Mouse (Mus musculus): ENCODE measurements around the gene Mus81.

Gene Mus81

GRCm38 (mm10) chr19:5459019-5459418 lies 29.2 kb downstream of the Mus81 start:
- no peaks in the 10 kb centered on the region for H3K9me3 ChIP-seq (ENCODE audit: low read length)

DNA sequence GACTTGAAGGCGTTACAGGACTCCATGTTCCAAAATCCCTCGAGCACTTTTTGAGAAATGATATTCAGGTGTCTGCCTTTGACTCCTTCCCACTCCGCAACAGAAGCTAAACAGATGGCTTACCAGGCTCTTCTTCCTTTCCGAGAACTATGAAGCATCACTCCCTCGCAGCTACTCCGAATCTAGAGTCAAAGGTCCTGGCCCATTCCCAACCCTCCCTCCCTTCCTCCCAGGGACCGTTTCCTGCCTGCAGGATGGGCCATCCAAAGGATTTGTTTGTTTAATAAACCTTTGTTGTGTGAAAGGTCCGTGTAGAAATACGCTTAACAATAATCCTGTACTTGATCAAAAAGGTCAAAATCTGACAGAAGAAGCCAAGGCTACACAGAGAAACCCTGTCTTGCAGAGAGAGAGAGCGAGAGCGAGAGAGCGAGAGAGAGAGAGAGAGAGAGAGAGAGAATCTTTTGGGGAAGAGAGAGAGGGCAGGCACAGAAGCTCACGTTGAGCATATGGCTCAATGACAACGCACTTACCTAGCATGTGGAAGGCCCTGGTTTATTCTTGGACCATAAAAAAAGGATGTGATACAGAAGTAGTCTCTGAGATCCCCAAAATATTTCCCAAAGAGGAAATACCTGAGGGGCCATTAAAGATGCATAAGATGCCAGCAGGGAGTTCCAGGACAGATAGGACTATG lies 30.3 kb downstream of the Mus81 start, which contains the start of gene Ccdc85b:
Gene Ccdc85b (minus strand): TSS at position 149 of the 697 bp plus-strand sequence.
- peaks cover 45% of the 10 kb centered on the region for H3K36me3 ChIP-seq (ENCODE audit: insufficient read depth, low read length)
- peaks cover 59% of the 10 kb centered on the region for H3K4me1 ChIP-seq (replicated peaks; ENCODE audit: low read depth, low read length)
- peak within 1 kb of the TSS; percentile 95 for H3K4me3 ChIP-seq (replicated peaks; ENCODE audit: low read length)
- no peaks in the 10 kb centered on the region for H3K9me3 ChIP-seq (ENCODE audit: low read length)
- no peak for TF ChIP-seq NANOG (IDR thresholded peaks at IDR 0.05; ENCODE audit: borderline replicate concordance, low read length)
- no peak for TF ChIP-seq POU5F1 (IDR thresholded peaks at IDR 0.05; ENCODE audit: borderline replicate concordance, low read length)
- TF ChIP-seq CTCF (conservative IDR thresholded peaks at IDR 0.05; ENCODE audit: low read length): no peak
- peaks cover 15% of the 10 kb centered on the region for H3K27me3 ChIP-seq (ENCODE audit: insufficient read depth, low read length)

More at GRCm38 (mm10) chr19:5459019-5459418, 29.2 kb downstream of the Mus81 start:
- Histone ChIP-seq H3K27me3 (ENCODE audit: insufficient read depth, low read length) (peaks cover 15% of the 10 kb centered on the region), H3K4me3 (replicated peaks; ENCODE audit: low read length) (no peak overlapping the region), H3K4me1 (replicated peaks; ENCODE audit: low read depth, low read length) (peaks cover 69% of the 10 kb centered on the region), H3K36me3 (ENCODE audit: insufficient read depth, low read length) (peaks cover 44% of the 10 kb centered on the region)
- TF ChIP-seq NANOG (IDR thresholded peaks at IDR 0.05; ENCODE audit: borderline replicate concordance, low read length) (no peak), CTCF (conservative IDR thresholded peaks at IDR 0.05; ENCODE audit: low read length) (no peak), POU5F1 (IDR thresholded peaks at IDR 0.05; ENCODE audit: borderline replicate concordance, low read length) (no peak)

GRCm38 (mm10) chr19:5456922-5457745 lies 31.1 kb downstream of the Mus81 start:
- peaks cover 59% of the 10 kb centered on the region for H3K4me1 ChIP-seq (replicated peaks; ENCODE audit: low read depth, low read length)
- no peaks in the 10 kb centered on the region for H3K9me3 ChIP-seq (ENCODE audit: low read length)
- peaks cover 37% of the 10 kb centered on the region for H3K36me3 ChIP-seq (ENCODE audit: insufficient read depth, low read length)
- H3K4me3 ChIP-seq (replicated peaks; ENCODE audit: low read length): peak overlapping the region; percentile 95
- H3K27me3 ChIP-seq (ENCODE audit: insufficient read depth, low read length): peaks cover 15% of the 10 kb centered on the region
- no peak for TF ChIP-seq POU5F1 (IDR thresholded peaks at IDR 0.05; ENCODE audit: borderline replicate concordance, low read length)
- TF ChIP-seq CTCF (conservative IDR thresholded peaks at IDR 0.05; ENCODE audit: low read length): no peak
- no peak for TF ChIP-seq NANOG (IDR thresholded peaks at IDR 0.05; ENCODE audit: borderline replicate concordance, low read length)

- Histone ChIP-seq H3K4me3 (replicated peaks; ENCODE audit: low read length) (peak overlapping the region; percentile 95), H3K36me3 (ENCODE audit: insufficient read depth, low read length) (peaks cover 34% of the 10 kb centered on the region), H3K27me3 (ENCODE audit: insufficient read depth, low read length) (peaks cover 18% of the 10 kb centered on the region), H3K4me1 (replicated peaks; ENCODE audit: low read depth, low read length) (peaks cover 60% of the 10 kb centered on the region), H3K9me3 (ENCODE audit: low read length) (no peaks in the 10 kb centered on the region)
- no peak for TF ChIP-seq CTCF (conservative IDR thresholded peaks at IDR 0.05; ENCODE audit: low read length)
Measured at GRCm38 (mm10) chr19:5456241-5456921, 31.8 kb downstream of the Mus81 start.

GRCm38 (mm10) chr19:5455568-5455967 lies 32.6 kb downstream of the Mus81 start:
- Histone ChIP-seq H3K36me3 (ENCODE audit: insufficient read depth, low read length) (peaks cover 33% of the 10 kb centered on the region), H3K27me3 (ENCODE audit: insufficient read depth, low read length) (peaks cover 25% of the 10 kb centered on the region), H3K4me1 (replicated peaks; ENCODE audit: low read depth, low read length) (peaks cover 54% of the 10 kb centered on the region), H3K4me3 (replicated peaks; ENCODE audit: low read length) (peak overlapping the region; percentile 95), H3K9me3 (ENCODE audit: low read length) (no peaks in the 10 kb centered on the region)
- no peak for TF ChIP-seq NANOG (IDR thresholded peaks at IDR 0.05; ENCODE audit: borderline replicate concordance, low read length)
- no peak for TF ChIP-seq POU5F1 (IDR thresholded peaks at IDR 0.05; ENCODE audit: borderline replicate concordance, low read length)
- TF ChIP-seq CTCF (conservative IDR thresholded peaks at IDR 0.05; ENCODE audit: low read length): no peak

DNA sequence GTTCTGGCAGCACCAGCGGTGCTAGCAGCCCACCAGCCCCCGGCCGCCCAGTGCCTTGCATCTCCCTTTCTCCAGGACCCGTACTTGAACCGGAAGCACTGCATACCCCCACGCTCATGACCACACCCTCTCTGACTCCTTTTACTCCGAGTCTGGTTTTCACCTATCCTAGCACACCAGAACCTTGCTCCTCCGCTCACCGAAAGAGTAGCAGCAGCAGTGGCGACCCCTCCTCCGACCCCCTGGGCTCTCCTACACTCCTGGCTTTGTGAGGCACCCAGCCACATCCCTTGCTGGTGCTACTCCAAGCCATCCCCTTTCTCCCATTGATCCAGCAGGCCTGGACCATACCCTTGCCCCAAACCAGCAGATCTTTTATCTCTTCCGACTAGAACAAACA lies 33.2 kb downstream of the Mus81 start:
- H3K9me3 ChIP-seq (ENCODE audit: low read length): no peaks in the 10 kb centered on the region
- peaks cover 31% of the 10 kb centered on the region for H3K27me3 ChIP-seq (ENCODE audit: insufficient read depth, low read length)
- TF ChIP-seq POU5F1 (IDR thresholded peaks at IDR 0.05; ENCODE audit: borderline replicate concordance, low read length) (no peak), CTCF (conservative IDR thresholded peaks at IDR 0.05; ENCODE audit: low read length) (no peak), NANOG (IDR thresholded peaks at IDR 0.05; ENCODE audit: borderline replicate concordance, low read length) (no peak)
- H3K4me3 ChIP-seq (replicated peaks; ENCODE audit: low read length): peak overlapping the region; percentile 95
- H3K36me3 ChIP-seq (ENCODE audit: insufficient read depth, low read length): peaks cover 33% of the 10 kb centered on the region
- peaks cover 52% of the 10 kb centered on the region for H3K4me1 ChIP-seq (replicated peaks; ENCODE audit: low read depth, low read length)

DNA sequence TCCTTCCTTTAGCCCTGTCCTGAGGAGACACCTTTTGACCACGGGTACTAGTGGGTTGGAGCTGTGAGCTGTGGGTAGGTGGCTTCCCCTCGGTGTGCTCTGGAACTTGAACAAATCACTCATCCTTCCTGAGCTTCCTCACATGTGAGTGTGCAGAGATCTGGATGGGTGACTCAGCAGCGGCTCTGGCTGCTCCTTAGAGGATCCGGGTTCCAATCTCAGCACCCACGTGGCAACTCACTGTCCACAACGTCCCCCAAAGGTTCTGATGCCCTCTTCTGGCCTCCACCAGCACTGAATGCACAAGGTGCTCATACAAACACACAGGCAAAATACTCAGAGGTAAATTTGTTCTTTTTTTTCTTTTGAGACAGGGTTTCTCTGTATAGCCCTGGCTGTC lies 36.4 kb downstream of the Mus81 start:
- H3K4me1 ChIP-seq (replicated peaks; ENCODE audit: low read depth, low read length): peaks cover 52% of the 10 kb centered on the region
- TF ChIP-seq POU5F1 (IDR thresholded peaks at IDR 0.05; ENCODE audit: borderline replicate concordance, low read length): no peak
- no peak for TF ChIP-seq CTCF (conservative IDR thresholded peaks at IDR 0.05; ENCODE audit: low read length)
- no peak for TF ChIP-seq NANOG (IDR thresholded peaks at IDR 0.05; ENCODE audit: borderline replicate concordance, low read length)
- peaks cover 57% of the 10 kb centered on the region for H3K27me3 ChIP-seq (ENCODE audit: insufficient read depth, low read length)

GRCm38 (mm10) chr19:5449673-5450072 lies 38.5 kb downstream of the Mus81 start:
- Histone ChIP-seq H3K36me3 (ENCODE audit: insufficient read depth, low read length) (peaks cover 21% of the 10 kb centered on the region), H3K27me3 (ENCODE audit: insufficient read depth, low read length) (peaks cover 70% of the 10 kb centered on the region), H3K4me3 (replicated peaks; ENCODE audit: low read length) (no peak overlapping the region), H3K9me3 (ENCODE audit: low read length) (no peaks in the 10 kb centered on the region), H3K4me1 (replicated peaks; ENCODE audit: low read depth, low read length) (peaks cover 37% of the 10 kb centered on the region)
- TF ChIP-seq CTCF (conservative IDR thresholded peaks at IDR 0.05; ENCODE audit: low read length) (no peak), NANOG (IDR thresholded peaks at IDR 0.05; ENCODE audit: borderline replicate concordance, low read length) (no peak), POU5F1 (IDR thresholded peaks at IDR 0.05; ENCODE audit: borderline replicate concordance, low read length) (no peak)

More for the DNA sequence above, 36.4 kb downstream of the Mus81 start:
- Histone ChIP-seq H3K9me3 (ENCODE audit: low read length) (no peaks in the 10 kb centered on the region), H3K4me3 (replicated peaks; ENCODE audit: low read length) (no peak overlapping the region), H3K36me3 (ENCODE audit: insufficient read depth, low read length) (peaks cover 33% of the 10 kb centered on the region)
